Mouse (Mus musculus) kidney, adult 2 months (tissue): ENCODE measurements around the gene Ccdc6.

ENCODE experiments used
- CTCF ChIP-seq: fragments of 200-500 bp; conservative IDR thresholded peaks from 2 replicates; pipeline ENCODE4 v1.5.1; 2011; ENCODE audit warnings: low read depth, mild to moderate bottlenecking, control low read depth, low read length, moderate library complexity, mixed read lengths; ENCODE audit not compliant: insufficient read depth, insufficient read length
- POLR2A ChIP-seq: fragments of 200-500 bp; IDR thresholded peaks from one replicate; pipeline ENCODE4 v1.6.1; 2011; ENCODE audit warnings: low read depth, low read length, control low read depth

DNA sequence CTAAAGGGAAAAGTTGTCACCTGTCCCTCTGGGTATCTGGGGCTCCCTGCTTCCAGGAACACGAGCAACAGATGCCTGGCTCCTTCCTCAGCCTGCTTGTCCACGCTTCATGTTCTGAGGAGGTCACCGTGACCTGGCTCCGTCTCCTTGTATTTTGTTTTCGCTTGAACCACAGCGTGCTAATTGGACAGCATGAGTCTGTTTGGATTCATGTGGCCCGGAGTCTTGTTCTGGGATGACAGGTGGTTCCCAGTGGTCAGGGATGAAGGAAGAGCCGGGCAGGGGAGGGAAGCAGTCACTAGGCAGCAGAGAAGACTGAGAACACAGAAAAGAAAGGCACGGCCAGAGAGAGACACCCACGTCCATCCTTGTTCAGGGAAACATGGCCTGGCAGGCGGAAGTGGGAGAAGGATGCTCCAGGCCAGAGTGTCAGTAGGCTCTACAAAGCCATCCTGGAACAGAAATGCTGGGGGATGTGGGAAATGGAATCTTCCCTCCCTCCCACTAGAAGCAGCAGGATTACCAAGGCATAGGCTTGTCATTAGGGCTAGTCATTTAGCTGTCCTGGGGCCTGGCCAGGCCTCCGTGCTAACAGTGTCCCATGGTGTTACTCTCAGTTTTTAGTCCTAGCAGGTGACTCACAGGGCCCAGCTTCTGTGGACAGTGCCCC lies 62.9 kb downstream of the Ccdc6 start:
- TF ChIP-seq POLR2A = no peak
- TF ChIP-seq CTCF = no peak
